Mouse (Mus musculus) heart, embryonic 15.5 days (tissue): ENCODE data around the gene Tdrd12. TPM values are rescaled to one million over a fixed set of nuclear protein-coding genes. Genes with fewer than 3 reads are reported as not detected.
"Not testable (repeated sequence)": the region's sequence is repeated elsewhere in the genome, so short reads cannot be mapped to it uniquely, and the experiment has no call there.

ENCODE experiments used
- ATAC-seq: fragments of 200-750 bp; cut with Nextera tagmentation; replicated peaks from 2 replicates; pipeline ENCODE4 v1.8.0; 2017; ENCODE audit warnings: low read depth, moderate TSS enrichment; ENCODE audit not compliant: insufficient number of reproducible peaks, insufficient read depth, low FRiP score
- H3K27ac ChIP-seq: fragments of 300-500 bp; sonication (generic); 2 replicates; pipeline ENCODE4 v1.5.1; 2015; ENCODE audit warnings: mild to moderate bottlenecking, inconsistent platforms
- H3K27me3 ChIP-seq: fragments of 300-500 bp; sonication (generic); 2 replicates; pipeline ENCODE4 v1.6.1; 2015; ENCODE audit warnings: inconsistent platforms
- H3K36me3 ChIP-seq: fragments of 300-500 bp; sonication (generic); 2 replicates; pipeline ENCODE4 v1.6.1; 2015; ENCODE audit warnings: mild to moderate bottlenecking, inconsistent platforms
- H3K4me1 ChIP-seq: fragments of 300-500 bp; sonication (generic); replicated peaks from 2 replicates; pipeline ENCODE4 v1.6.1; 2015; ENCODE audit warnings: inconsistent platforms
- H3K4me2 ChIP-seq: fragments of 300-500 bp; sonication (generic); 2 replicates; pipeline ENCODE4 v1.6.1; 2015; ENCODE audit warnings: inconsistent platforms, mild to moderate bottlenecking, moderate library complexity
- H3K4me3 ChIP-seq: fragments of 300-500 bp; sonication (generic); 2 replicates; pipeline ENCODE4 v1.5.1; 2015; ENCODE audit warnings: mild to moderate bottlenecking, inconsistent platforms
- H3K9ac ChIP-seq: fragments of 300-500 bp; sonication (generic); 2 replicates; pipeline ENCODE4 v1.6.1; 2015; ENCODE audit warnings: mild to moderate bottlenecking, inconsistent platforms
- H3K9me3 ChIP-seq: fragments of 300-500 bp; sonication (generic); replicated peaks from 2 replicates; pipeline ENCODE4 v1.6.1; 2016; ENCODE audit warnings: inconsistent platforms
- WGBS: fragments of 180-500 bp; shearing (Covaris S2); methylation state at CpG from one replicate; pipeline ENCODE4 v1.1.7; 2015; ENCODE audit warnings: mixed read lengths; 5-methylcytosine and 5-hydroxymethylcytosine counted together
- polyA plus RNA-seq: library from polyadenylated mRNA; unstranded; fragments of >200 nt; fragmentation: Nextera tagmentation; extraction: Ambion mirVana; gene quantifications from 2 replicates; pipeline ENCODE4 v1.2.1, GENCODE M21; 2015

Tdrd12 gene
- 0.62 and 1.4 TPM in 2 replicates for polyA plus RNA-seq

- H3K4me1 ChIP-seq: no peaks in the 10 kb centered on the region
- ATAC-seq: no peak
- no peak within 1 kb of the TSS for H3K4me2 ChIP-seq
- no peak within 1 kb of the TSS for H3K4me3 ChIP-seq
- no peak within 1 kb of the TSS for H3K27ac ChIP-seq
- no peaks in the 10 kb centered on the region for H3K27me3 ChIP-seq
- no peak within 1 kb of the TSS for H3K9ac ChIP-seq
- H3K36me3 ChIP-seq: no peaks in the 10 kb centered on the region
- WGBS: 91% methylated on average over 17 of the region's 17 CpGs
- H3K9me3 ChIP-seq: no peaks in the 10 kb centered on the region
These were observed at the start of gene Tdrd12 for GRCm38 (mm10) chr7:35537562-35537961. TSS of gene Tdrd12 (minus strand) at chr7:35537745.

GRCm38 (mm10) chr7:35586906-35587445 lies 49.4 kb upstream of the Tdrd12 start:
- H3K27ac ChIP-seq: no peak overlapping the region
- H3K36me3 ChIP-seq: peaks cover 5% of the 10 kb centered on the region
- peaks cover 26% of the 10 kb centered on the region for H3K27me3 ChIP-seq
- no peak for ATAC-seq
- H3K4me2 ChIP-seq: peak overlapping the region; percentile 99
- H3K9me3 ChIP-seq: no peaks in the 10 kb centered on the region
- H3K9ac ChIP-seq: peak overlapping the region; percentile 79
- peak overlapping the region; percentile 73 for H3K4me3 ChIP-seq
- 18% methylated on average over 15 of the region's 15 CpGs for WGBS
- H3K4me1 ChIP-seq: peaks cover 29% of the 10 kb centered on the region

- peak within 1 kb of the TSS; percentile 99 for H3K4me2 ChIP-seq
- peaks cover 26% of the 10 kb centered on the region for H3K27me3 ChIP-seq
- WGBS: under 1% methylated on average over 49 of the region's 49 CpGs
These were observed 48.7 kb upstream of the Tdrd12 start, which contains the start of gene Ankrd27 for GRCm38 (mm10) chr7:35586055-35586905. TSS of gene Ankrd27 (plus strand) at chr7:35586244.

GRCm38 (mm10) chr7:35585191-35586054 lies 47.9 kb upstream of the Tdrd12 start, which contains the start of gene Rgs9bp:
TSS of gene Rgs9bp (minus strand) at chr7:35585582.
- peak within 1 kb of the TSS; percentile 79 for H3K9ac ChIP-seq
- no peaks in the 10 kb centered on the region for H3K9me3 ChIP-seq
- peak; percentile 75 for ATAC-seq
- peak within 1 kb of the TSS; percentile 68 for H3K27ac ChIP-seq
- no peaks in the 10 kb centered on the region for H3K36me3 ChIP-seq
- H3K4me2 ChIP-seq: peak within 1 kb of the TSS; percentile 99
- H3K27me3 ChIP-seq: peaks cover 26% of the 10 kb centered on the region
- H3K4me3 ChIP-seq: peak within 1 kb of the TSS; percentile 73
- H3K4me1 ChIP-seq: peaks cover 29% of the 10 kb centered on the region
- under 1% methylated on average over 45 of the region's 45 CpGs for whole genome bisulfite sequencing

More at GRCm38 (mm10) chr7:35586055-35586905, 48.7 kb upstream of the Tdrd12 start, which contains the start of gene Ankrd27:
- H3K36me3 ChIP-seq: no peaks in the 10 kb centered on the region
- ATAC-seq: peak; percentile 98
- H3K4me1 ChIP-seq: peaks cover 29% of the 10 kb centered on the region
- H3K4me3 ChIP-seq: peak within 1 kb of the TSS; percentile 73
- peak within 1 kb of the TSS; percentile 68 for H3K27ac ChIP-seq
- H3K9me3 ChIP-seq: no peaks in the 10 kb centered on the region
- H3K9ac ChIP-seq: peak within 1 kb of the TSS; percentile 79

GRCm38 (mm10) chr7:35584786-35585190 lies 47.2 kb upstream of the Tdrd12 start:
- peaks cover 29% of the 10 kb centered on the region for H3K4me1 ChIP-seq
- peaks cover 26% of the 10 kb centered on the region for H3K27me3 ChIP-seq
- no peak for ATAC-seq
- peak overlapping the region; percentile 53 for H3K9ac ChIP-seq
- WGBS: under 1% methylated on average over 50 of the region's 50 CpGs
- peak overlapping the region; percentile 73 for H3K4me3 ChIP-seq
- no peaks in the 10 kb centered on the region for H3K36me3 ChIP-seq
- H3K9me3 ChIP-seq: no peaks in the 10 kb centered on the region
- H3K4me2 ChIP-seq: peak overlapping the region; percentile 99
- no peak overlapping the region for H3K27ac ChIP-seq

GRCm38 (mm10) chr7:35584068-35584785 lies 46.7 kb upstream of the Tdrd12 start:
- no peak for ATAC-seq
- Histone ChIP-seq H3K27me3 (peaks cover 26% of the 10 kb centered on the region), H3K4me2 (peak overlapping the region; percentile 99), H3K27ac (no peak overlapping the region), H3K4me3 (peak overlapping the region; percentile 73), H3K36me3 (no peaks in the 10 kb centered on the region), H3K4me1 (peaks cover 29% of the 10 kb centered on the region), H3K9me3 (no peaks in the 10 kb centered on the region), H3K9ac (peak overlapping the region; percentile 53)
- 5% methylated on average over 36 of the region's 36 CpGs for WGBS

GRCm38 (mm10) chr7:35583476-35584025 lies 46.0 kb upstream of the Tdrd12 start:
- WGBS: 15% methylated on average over 11 of the region's 11 CpGs
- H3K27ac ChIP-seq: no peak overlapping the region
- H3K4me3 ChIP-seq: 0 out of 2 replicates have a peak overlapping the region, but pooled peaks have one; percentile 7
- no peak for ATAC-seq
- H3K9ac ChIP-seq: no peak overlapping the region
- H3K27me3 ChIP-seq: peaks cover 26% of the 10 kb centered on the region
- no peaks in the 10 kb centered on the region for H3K9me3 ChIP-seq
- H3K36me3 ChIP-seq: no peaks in the 10 kb centered on the region
- H3K4me1 ChIP-seq: peaks cover 29% of the 10 kb centered on the region
- peak overlapping the region; percentile 99 for H3K4me2 ChIP-seq

GRCm38 (mm10) chr7:35582719-35583118 lies 45.2 kb upstream of the Tdrd12 start:
- H3K36me3 ChIP-seq: no peaks in the 10 kb centered on the region
- peaks cover 27% of the 10 kb centered on the region for H3K4me1 ChIP-seq
- no peak for ATAC-seq
- H3K9me3 ChIP-seq: no peaks in the 10 kb centered on the region
- no peak overlapping the region for H3K9ac ChIP-seq
- H3K4me3 ChIP-seq: no peak overlapping the region
- H3K4me2 ChIP-seq: no peak overlapping the region
- WGBS: 68% methylated on average over 5 of the region's 5 CpGs
- no peak overlapping the region for H3K27ac ChIP-seq
- H3K27me3 ChIP-seq: peaks cover 26% of the 10 kb centered on the region

GRCm38 (mm10) chr7:35579849-35580248 lies 42.3 kb upstream of the Tdrd12 start:
- H3K9me3 ChIP-seq: no peaks in the 10 kb centered on the region
- H3K36me3 ChIP-seq: no peaks in the 10 kb centered on the region
- no peak overlapping the region for H3K4me3 ChIP-seq
- H3K9ac ChIP-seq: no peak overlapping the region
- H3K4me1 ChIP-seq: peaks cover 14% of the 10 kb centered on the region
- no peak for ATAC-seq
- H3K4me2 ChIP-seq: no peak overlapping the region
- H3K27me3 ChIP-seq: peaks cover 29% of the 10 kb centered on the region
- no peak overlapping the region for H3K27ac ChIP-seq
- 32% methylated on average over 4 of the region's 4 CpGs for WGBS

GRCm38 (mm10) chr7:35570883-35571282 lies 33.3 kb upstream of the Tdrd12 start:
- not testable (repeated sequence) for H3K4me2 ChIP-seq, H3K27ac ChIP-seq, ATAC-seq, H3K9me3 ChIP-seq, H3K4me3 ChIP-seq, H3K9ac ChIP-seq, H3K4me1 ChIP-seq, H3K27me3 ChIP-seq, H3K36me3 ChIP-seq
- WGBS: 28% methylated on average over 6 of the region's 6 CpGs
